Mouse (Mus musculus): Measurements from ENCODE around the gene Ttc23.

DNA sequence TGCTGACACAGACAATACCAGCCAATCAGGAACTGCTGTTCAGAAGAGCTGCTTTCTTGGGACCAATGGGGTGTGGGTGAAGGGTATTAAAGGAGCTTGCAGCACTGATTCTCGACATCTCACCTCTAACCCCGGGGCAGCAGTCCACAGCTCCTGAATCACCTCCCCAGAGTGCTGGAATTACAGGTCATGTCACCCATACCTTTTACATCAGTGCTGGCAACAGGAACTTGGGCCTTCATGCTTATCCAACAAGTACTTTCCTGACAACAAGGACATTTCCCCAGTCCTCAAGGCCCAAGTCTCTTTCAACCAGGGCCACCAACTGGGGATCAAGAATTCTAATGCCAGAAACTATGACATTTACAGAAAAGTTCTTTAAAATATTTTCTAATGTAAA lies 11.0 kb upstream of the Ttc23 start:
- TF ChIP-seq CTCF (IDR thresholded peaks at IDR 0.05; ENCODE audit: low read depth, low read length) = no peak
- TF ChIP-seq POLR2A (IDR thresholded peaks at IDR 0.05; ENCODE audit: insufficient read depth, low read length) = no peak
